Mouse (Mus musculus): ENCODE results near the gene Nfkbib. TPM values are rescaled to one million over a fixed set of nuclear protein-coding genes. Genes with fewer than 3 reads are reported as not detected.

Nfkbib gene
- total and polyA plus RNA-seq, 2 experiments from 2014 or later = 3.5 to 26.7 TPM

GRCm38 (mm10) chr7:28766173-28766879, 986 bp downstream of the Nfkbib start, which contains the start of gene Sirt2:
TSS of gene Sirt2 (plus strand) at chr7:28766735.
- DNase-seq (ENCODE audit: low spot score) (peak; percentile 99), ATAC-seq (ENCODE audit: insufficient read depth, low read depth) (peak; percentile 98)
- Histone ChIP-seq H3K27me3 (ENCODE audit: control insufficient read depth, insufficient read depth, low read length) (no peaks in the 10 kb centered on the region), H3K9ac (replicated peaks; ENCODE audit: low read depth, low read length) (peak within 1 kb of the TSS; percentile 73), H3K4me1 (ENCODE audit: control insufficient read depth, insufficient read depth) (peaks cover 15% of the 10 kb centered on the region), H3K36me3 (replicated peaks; ENCODE audit: control insufficient read depth, insufficient read depth, low read length) (peaks cover 11% of the 10 kb centered on the region), H3K27ac (ENCODE audit: low read depth) (peak within 1 kb of the TSS; percentile 35), H3K4me2 (ENCODE audit: low read depth, low read length) (peak within 1 kb of the TSS; percentile 81), H3K4me3 (ENCODE audit: low read depth, low read length) (peak within 1 kb of the TSS; percentile 63), H3K9me3 (replicated peaks; ENCODE audit: control insufficient read depth, low read length) (no peaks in the 10 kb centered on the region)
- TF ChIP-seq EP300 (IDR thresholded peaks at IDR 0.05; ENCODE audit: low read depth) (no peak), CTCF (IDR thresholded peaks at IDR 0.05; ENCODE audit: low read depth) (0 out of 2 replicates have a peak, but pooled peaks have one; percentile 6)
- WGBS = under 1% methylated on average over 45 of the region's 45 CpGs

DNA sequence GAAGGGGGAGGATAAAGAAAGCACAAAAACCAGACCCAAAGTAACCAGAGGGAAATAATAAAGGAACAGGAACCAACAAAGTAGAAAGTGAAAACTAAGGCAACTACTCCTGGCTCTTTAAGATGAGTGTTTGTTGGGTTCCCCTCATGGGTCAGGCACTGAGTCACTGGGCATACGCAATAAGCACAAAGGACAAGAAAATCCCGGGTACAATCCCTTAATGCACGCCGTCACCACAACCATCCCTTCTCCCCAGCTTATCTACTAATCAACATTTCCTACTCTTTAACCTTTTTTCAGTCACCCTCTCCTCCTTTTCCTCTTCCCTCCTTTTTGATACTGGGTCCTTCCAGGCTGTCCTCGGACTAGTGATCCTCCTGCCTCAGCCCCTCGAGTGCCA, 2.1 kb downstream of the Nfkbib start:
- ATAC-seq (ENCODE audit: insufficient read depth, low read depth) (no peak), DNase-seq (ENCODE audit: low spot score) (no peak)
- peak overlapping the region; percentile 59 for H3K4me2 ChIP-seq (ENCODE audit: low read depth, low read length)
- peaks cover 15% of the 10 kb centered on the region for H3K4me1 ChIP-seq (ENCODE audit: control insufficient read depth, insufficient read depth)
- WGBS = 72% methylated on average over 6 of the region's 6 CpGs
- H3K9ac ChIP-seq (replicated peaks; ENCODE audit: low read depth, low read length) = 0 out of 2 replicates have a peak overlapping the region, but pooled peaks have one; percentile 52
- peak overlapping the region; percentile 63; the same call in 1 of the 2 replicates for H3K4me3 ChIP-seq (ENCODE audit: low read depth, low read length)
- peaks cover 22% of the 10 kb centered on the region for H3K36me3 ChIP-seq (replicated peaks; ENCODE audit: control insufficient read depth, insufficient read depth, low read length)
- TF ChIP-seq EP300 (IDR thresholded peaks at IDR 0.05; ENCODE audit: low read depth) (no peak), CTCF (IDR thresholded peaks at IDR 0.05; ENCODE audit: low read depth) (no peak)
- no peak overlapping the region for H3K27ac ChIP-seq (ENCODE audit: low read depth)
- no peaks in the 10 kb centered on the region for H3K27me3 ChIP-seq (ENCODE audit: control insufficient read depth, insufficient read depth, low read length)
- H3K9me3 ChIP-seq (replicated peaks; ENCODE audit: control insufficient read depth, low read length) = no peaks in the 10 kb centered on the region

DNA sequence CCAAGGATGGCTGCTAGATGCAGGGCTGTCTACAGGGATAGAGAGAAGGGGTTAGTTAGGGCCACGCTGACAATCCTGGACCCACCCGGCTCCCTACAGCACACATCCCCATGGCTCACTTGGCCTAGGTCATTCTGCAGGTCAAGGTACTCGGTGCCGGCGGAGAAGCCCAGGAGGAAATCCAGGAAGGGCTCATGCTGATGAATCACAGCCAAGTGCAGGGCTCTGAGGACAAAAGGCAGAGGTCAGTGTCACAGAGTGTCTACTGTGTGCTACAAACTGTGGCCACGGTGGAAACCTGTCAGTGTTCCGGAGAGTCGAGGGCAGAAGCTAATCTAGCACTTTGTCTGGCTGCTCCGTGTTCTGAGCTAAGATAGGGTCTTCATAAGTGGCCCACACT, 5.4 kb downstream of the Nfkbib start:
- no peak for ATAC-seq (ENCODE audit: insufficient read depth, low read depth)
- WGBS = 70% methylated on average over 9 of the region's 9 CpGs
- Histone ChIP-seq H3K27me3 (ENCODE audit: control insufficient read depth, insufficient read depth, low read length) (peaks cover 6% of the 10 kb centered on the region; the same call in 1 of the 2 replicates), H3K36me3 (replicated peaks; ENCODE audit: control insufficient read depth, insufficient read depth, low read length) (peaks cover 38% of the 10 kb centered on the region), H3K9me3 (replicated peaks; ENCODE audit: control insufficient read depth, low read length) (no peaks in the 10 kb centered on the region), H3K9ac (replicated peaks; ENCODE audit: low read depth, low read length) (no peak overlapping the region), H3K27ac (ENCODE audit: low read depth) (no peak overlapping the region), H3K4me2 (ENCODE audit: low read depth, low read length) (no peak overlapping the region), H3K4me3 (ENCODE audit: low read depth, low read length) (no peak overlapping the region), H3K4me1 (ENCODE audit: control insufficient read depth, insufficient read depth) (peaks cover 9% of the 10 kb centered on the region)
- TF ChIP-seq CTCF (IDR thresholded peaks at IDR 0.05; ENCODE audit: low read depth) = no peak
- no peak for DNase-seq (ENCODE audit: low spot score)

- DNase-seq (ENCODE audit: low spot score) (no peak), ATAC-seq (ENCODE audit: insufficient read depth, low read depth) (no peak)
- Histone ChIP-seq H3K27me3 (ENCODE audit: control insufficient read depth, insufficient read depth, low read length) (peaks cover 20% of the 10 kb centered on the region), H3K9ac (replicated peaks; ENCODE audit: low read depth, low read length) (no peak overlapping the region), H3K4me1 (ENCODE audit: control insufficient read depth, insufficient read depth) (no peaks in the 10 kb centered on the region), H3K27ac (ENCODE audit: low read depth) (no peak overlapping the region), H3K4me3 (ENCODE audit: low read depth, low read length) (no peak overlapping the region), H3K9me3 (replicated peaks; ENCODE audit: control insufficient read depth, low read length) (no peaks in the 10 kb centered on the region), H3K4me2 (ENCODE audit: low read depth, low read length) (no peak overlapping the region), H3K36me3 (replicated peaks; ENCODE audit: control insufficient read depth, insufficient read depth, low read length) (peaks cover 38% of the 10 kb centered on the region)
- WGBS = 82% methylated on average over 13 of the region's 13 CpGs
- TF ChIP-seq CTCF (IDR thresholded peaks at IDR 0.05; ENCODE audit: low read depth) (no peak), EP300 (IDR thresholded peaks at IDR 0.05; ENCODE audit: low read depth) (no peak)
Measured at GRCm38 (mm10) chr7:28758623-28759022, 8.7 kb downstream of the Nfkbib start.

GRCm38 (mm10) chr7:28756079-28756478, 11.2 kb downstream of the Nfkbib start, which contains the start of gene Ccer2:
TSS of gene Ccer2 (plus strand) at chr7:28756174.
- Histone ChIP-seq H3K27me3 (ENCODE audit: control insufficient read depth, insufficient read depth, low read length) (peaks cover 20% of the 10 kb centered on the region), H3K36me3 (replicated peaks; ENCODE audit: control insufficient read depth, insufficient read depth, low read length) (peaks cover 30% of the 10 kb centered on the region), H3K27ac (ENCODE audit: low read depth) (no peak within 1 kb of the TSS), H3K9me3 (replicated peaks; ENCODE audit: control insufficient read depth, low read length) (no peaks in the 10 kb centered on the region), H3K9ac (replicated peaks; ENCODE audit: low read depth, low read length) (no peak within 1 kb of the TSS), H3K4me2 (ENCODE audit: low read depth, low read length) (no peak within 1 kb of the TSS), H3K4me1 (ENCODE audit: control insufficient read depth, insufficient read depth) (no peaks in the 10 kb centered on the region), H3K4me3 (ENCODE audit: low read depth, low read length) (no peak within 1 kb of the TSS)
- TF ChIP-seq CTCF (IDR thresholded peaks at IDR 0.05; ENCODE audit: low read depth) (no peak), EP300 (IDR thresholded peaks at IDR 0.05; ENCODE audit: low read depth) (no peak)
- ATAC-seq (ENCODE audit: insufficient read depth, low read depth) (no peak), DNase-seq (ENCODE audit: low spot score) (no peak)
- WGBS = 4% methylated on average over 17 of the region's 17 CpGs

Data from heart, postnatal 0 days (tissue).